9 mouse cellular contexts compared by ENCODE assay signal in the genomic region with DNA sequence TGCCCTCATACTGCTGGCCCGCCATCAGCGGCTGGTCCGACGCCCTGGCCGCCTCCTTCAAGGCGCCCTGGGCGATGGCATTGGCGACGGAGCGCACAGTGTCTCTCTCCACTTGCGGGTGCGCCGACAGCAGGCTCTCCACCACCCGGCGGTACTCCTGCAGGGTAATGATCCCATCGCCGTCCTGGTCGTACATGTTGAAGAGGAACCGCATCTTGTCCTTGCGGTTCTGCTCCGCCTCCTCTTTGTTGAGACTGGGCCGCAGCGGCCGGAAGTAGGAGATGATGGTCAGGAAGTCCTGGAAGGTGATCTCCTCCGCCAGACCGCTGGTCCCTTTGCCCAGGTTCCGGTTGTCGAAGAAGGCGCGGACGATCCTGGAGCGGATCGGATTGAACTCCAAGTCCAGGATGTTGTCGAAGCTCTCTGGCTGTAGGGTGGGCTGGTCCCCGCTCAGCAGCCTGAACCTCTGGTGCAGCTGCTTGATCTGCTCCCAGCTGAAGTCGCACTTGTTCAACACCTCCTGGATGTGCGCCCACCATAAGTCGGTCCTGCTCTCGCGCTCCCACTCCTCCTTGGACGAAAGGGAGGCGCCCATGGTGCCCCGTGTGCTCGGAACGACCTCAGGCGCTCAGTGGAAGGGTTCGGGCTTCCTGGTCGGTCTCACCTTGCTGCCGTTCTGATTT. TPM values are rescaled to one million over a fixed set of nuclear protein-coding genes. Genes with fewer than 3 reads are reported as not detected.
DNase-seq lines count a peak whose midpoint lies in the region; ATAC-seq and TF ChIP-seq lines count a peak whose summit lies in the region.
"Had no signal": no experiment of that assay in that cellular context is flagged by ENCODE, and none has a peak within 500 bp of the region (broad histone marks: within the 10 kb centered on the region; RNA-seq: fewer than 3 reads in every experiment).

A gene (minus strand): TSS at position 633 of the 683 bp plus-strand sequence.

- intact Hi-C loops in gastrocnemius, adult 2 months (cut with DNase I): no loop called here

- no peak within 1 kb of the TSS for H3K9ac ChIP-seq in midbrain, embryonic 13.5 days (replicated peaks)
- H3K9ac ChIP-seq in stomach, postnatal 0 days (ENCODE audit: low read length): no peak within 1 kb of the TSS

- peaks cover 20% of the 10 kb centered on the region for H3K27me3 ChIP-seq in midbrain, embryonic 13.5 days
- H3K27me3 ChIP-seq in midbrain, embryonic 10.5 days (ENCODE audit: low read depth, poor library complexity, severe bottlenecking): peaks cover 20% of the 10 kb centered on the region
- no peaks in the 10 kb centered on the region for H3K27me3 ChIP-seq in stomach, postnatal 0 days (ENCODE audit: control insufficient read depth, insufficient read depth, low read length)

- H3K36me3 ChIP-seq in midbrain, embryonic 13.5 days: no peaks in the 10 kb centered on the region
- H3K36me3 ChIP-seq in midbrain, embryonic 10.5 days: no peaks in the 10 kb centered on the region
- H3K36me3 ChIP-seq in stomach, postnatal 0 days (ENCODE audit: control insufficient read depth, insufficient read depth, low read length): no peaks in the 10 kb centered on the region

- ATAC-seq in midbrain, embryonic 13.5 days: 0 out of 2 replicates have a peak, but pooled peaks have one; percentile 24
- no peak for ATAC-seq in stomach, postnatal 0 days (ENCODE audit: low FRiP score, low TSS enrichment)

- WGBS in midbrain, embryonic 13.5 days: 53% methylated on average over 49 of the region's 49 CpGs
- WGBS in midbrain, embryonic 10.5 days: 53% methylated on average over 49 of the region's 49 CpGs
- WGBS in stomach, postnatal 0 days: 37% methylated on average over 49 of the region's 49 CpGs

- DNase-seq in gastrocnemius, adult 2 months: no peak
- no peak for DNase-seq in gastrocnemius, adult 18-20 months (ENCODE audit: low spot score)
- DNase-seq in midbrain, embryonic 10.5 days (ENCODE audit: low spot score): no peak
- DNase-seq in kidney, postnatal 4 days: peak; percentile 35 to 58
- no peak for DNase-seq in stomach, postnatal 0 days (ENCODE audit: low spot score)
- DNase-seq in urinary bladder, adult 2 months (ENCODE audit: low spot score): no peak
- DNase-seq in layer of hippocampus, adult 18-20 months (ENCODE audit: low spot score in 2 of 2): no peak

- H3K4me2 ChIP-seq in midbrain, embryonic 13.5 days (replicated peaks): no peak within 1 kb of the TSS
- H3K4me2 ChIP-seq in stomach, postnatal 0 days (replicated peaks; ENCODE audit: low read depth): peak within 1 kb of the TSS; percentile 25; the same call in 1 of the 2 replicates

- H3K9me3 ChIP-seq in midbrain, embryonic 13.5 days: no peaks in the 10 kb centered on the region
- peaks cover 10% of the 10 kb centered on the region; the same call in 1 of the 2 replicates for H3K9me3 ChIP-seq in midbrain, embryonic 10.5 days (replicated peaks)
- H3K9me3 ChIP-seq in stomach, postnatal 0 days (ENCODE audit: control insufficient read depth, low read length): no peaks in the 10 kb centered on the region

- no peak for TF ChIP-seq CTCF in gastrocnemius, adult 2 months (IDR thresholded peaks at IDR 0.05)
- no peak for TF ChIP-seq CTCF in stomach, postnatal 0 days (IDR thresholded peaks at IDR 0.05; ENCODE audit: low read depth)

- no peak within 1 kb of the TSS for H3K27ac ChIP-seq in gastrocnemius, adult 2 months
- H3K27ac ChIP-seq in midbrain, embryonic 13.5 days: no peak within 1 kb of the TSS
- H3K27ac ChIP-seq in midbrain, embryonic 10.5 days (replicated peaks): no peak within 1 kb of the TSS
- H3K27ac ChIP-seq in stomach, postnatal 0 days (replicated peaks): no peak within 1 kb of the TSS

- no peaks in the 10 kb centered on the region for H3K4me1 ChIP-seq in midbrain, embryonic 13.5 days (replicated peaks)
- H3K4me1 ChIP-seq in midbrain, embryonic 10.5 days: no peaks in the 10 kb centered on the region
- H3K4me1 ChIP-seq in stomach, postnatal 0 days (replicated peaks; ENCODE audit: control insufficient read depth, insufficient read depth): no peaks in the 10 kb centered on the region

- H3K4me3 ChIP-seq in gastrocnemius, adult 2 months: peak within 1 kb of the TSS; percentile 54
- H3K4me3 ChIP-seq in midbrain, embryonic 13.5 days (replicated peaks): no peak within 1 kb of the TSS
- H3K4me3 ChIP-seq in midbrain, embryonic 10.5 days: no peak within 1 kb of the TSS
- no peak within 1 kb of the TSS for H3K4me3 ChIP-seq in stomach, postnatal 0 days (ENCODE audit: low read depth, low read length)

- no peak for TF ChIP-seq EP300 in stomach, postnatal 0 days (optimal IDR thresholded peaks at IDR 0.05)

RNA-seq across cellular contexts. Expression of the gene that starts here (rescaled TPM):
- not detected for total RNA-seq in gastrocnemius, adult 2 months (2021)
- total RNA-seq in gastrocnemius, adult 18-20 months (2021): not detected
- polyA plus RNA-seq in midbrain, embryonic 13.5 days (2015; fragmentation: Nextera tagmentation; extraction: Ambion mirVana): 0.40 TPM in 1 of 2 replicates, not detected in the other
- 0.14 and 0.26 TPM in 2 replicates for polyA plus RNA-seq in midbrain, embryonic 10.5 days (2016; fragmentation: Nextera tagmentation; extraction: Ambion mirVana)
- 0.15 and 0.42 TPM in 2 replicates for polyA plus RNA-seq in stomach, postnatal 0 days (2015; fragmentation: Nextera tagmentation; extraction: Ambion mirVana)
- 0.19 TPM in 2 replicates for polyA plus RNA-seq in urinary bladder, adult 2 months (2012; rRNA removed)
- not detected for total RNA-seq in layer of hippocampus, adult 18-20 months (2021)
- total RNA-seq: left cerebral cortex, adult 8-10 months had no signal

Comparison
In these comparisons a context has a peak if more than half of its experiments do, and no peak if none do; other contexts are left out.
1. Peak in ATAC-seq in midbrain, embryonic 13.5 days; RNA of the gene not detected or under 1 TPM.
2. DNase-seq: peak in kidney, postnatal 4 days (2 of 2); none in gastrocnemius, adult 2 months (single experiment), gastrocnemius, adult 18-20 months (single experiment), midbrain, embryonic 10.5 days (single experiment), stomach, postnatal 0 days (single experiment), urinary bladder, adult 2 months (single experiment) and layer of hippocampus, adult 18-20 months (0 of 2).